Mouse (Mus musculus): Measurements from ENCODE around the gene Gramd4. TPM values are rescaled to one million over a fixed set of nuclear protein-coding genes. Genes with fewer than 3 reads are reported as not detected.

Gramd4 gene
- polyA plus RNA-seq, 1 experiment from 2014 or later: 8.6 TPM

DNA sequence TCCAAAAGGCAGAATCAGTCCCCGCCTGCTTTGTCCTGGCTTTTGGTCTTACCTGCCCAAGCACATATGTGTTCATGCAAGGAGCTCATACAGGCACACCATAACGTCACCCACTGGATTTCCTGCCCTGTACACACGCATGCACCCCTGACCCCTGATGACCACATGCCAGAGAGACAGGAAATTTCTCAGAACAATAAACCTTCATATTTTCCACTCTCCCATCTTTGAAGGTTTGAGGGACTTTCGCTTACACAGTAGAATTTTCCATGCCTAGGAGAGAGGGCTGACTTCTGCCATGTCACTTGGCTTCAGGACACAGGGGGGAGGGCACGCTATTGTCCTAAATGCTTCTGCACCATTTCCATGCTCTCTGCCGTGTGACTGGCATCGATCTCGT lies 37.5 kb upstream of the Gramd4 start:
- 71% methylated on average over 8 of the region's 8 CpGs for WGBS
- Histone ChIP-seq H3K4me1 (ENCODE audit: insufficient read depth) (peaks cover 11% of the 10 kb centered on the region; the same call in 1 of the 2 replicates), H3K4me2 (no peak overlapping the region), H3K9me3 (ENCODE audit: low read depth, low read length) (no peaks in the 10 kb centered on the region), H3K9ac (no peak overlapping the region), H3K4me3 (ENCODE audit: low read depth, low read length) (no peak overlapping the region), H3K27me3 (ENCODE audit: insufficient read depth, low read length) (no peaks in the 10 kb centered on the region), H3K36me3 (ENCODE audit: insufficient read depth) (no peaks in the 10 kb centered on the region), H3K27ac (ENCODE audit: low read depth) (peak overlapping the region; percentile 42; the same call in 1 of the 2 replicates)
- ATAC-seq (ENCODE audit: insufficient read depth): no peak
- TF ChIP-seq CTCF (IDR thresholded peaks at IDR 0.05; ENCODE audit: low read depth): no peak
- DNase-seq: no peak

DNA sequence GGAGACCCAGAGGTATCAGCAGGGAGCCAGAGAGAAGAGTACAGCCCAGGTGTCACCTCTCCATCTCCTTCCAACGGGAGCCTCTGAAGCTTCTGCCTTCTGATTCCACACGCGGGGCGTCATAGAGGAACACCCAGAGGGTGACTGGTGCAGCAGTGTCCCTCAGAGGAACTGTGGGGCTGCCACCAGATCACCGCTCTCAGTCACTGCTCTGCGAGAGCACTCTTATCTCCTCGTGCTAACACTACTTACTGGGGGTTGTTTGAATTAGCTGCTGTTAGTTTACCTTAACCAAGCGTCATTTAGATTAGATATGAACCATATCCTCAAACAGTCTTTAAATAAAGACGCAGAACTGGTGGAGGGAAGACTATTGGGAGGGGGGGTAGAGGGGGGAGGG lies 36.2 kb upstream of the Gramd4 start:
- Histone ChIP-seq H3K4me2 (no peak overlapping the region), H3K4me3 (ENCODE audit: low read depth, low read length) (no peak overlapping the region), H3K4me1 (ENCODE audit: insufficient read depth) (peaks cover 11% of the 10 kb centered on the region; the same call in 1 of the 2 replicates), H3K9me3 (ENCODE audit: low read depth, low read length) (no peaks in the 10 kb centered on the region), H3K36me3 (ENCODE audit: insufficient read depth) (no peaks in the 10 kb centered on the region), H3K9ac (no peak overlapping the region), H3K27ac (ENCODE audit: low read depth) (no peak overlapping the region), H3K27me3 (ENCODE audit: insufficient read depth, low read length) (no peaks in the 10 kb centered on the region)
- ATAC-seq (ENCODE audit: insufficient read depth) (peak; percentile 55; the same call in 1 of the 2 replicates), DNase-seq (peak; percentile 41)
- TF ChIP-seq CTCF (IDR thresholded peaks at IDR 0.05; ENCODE audit: low read depth): no peak
- WGBS: 15% methylated on average over 9 of the region's 9 CpGs

DNA sequence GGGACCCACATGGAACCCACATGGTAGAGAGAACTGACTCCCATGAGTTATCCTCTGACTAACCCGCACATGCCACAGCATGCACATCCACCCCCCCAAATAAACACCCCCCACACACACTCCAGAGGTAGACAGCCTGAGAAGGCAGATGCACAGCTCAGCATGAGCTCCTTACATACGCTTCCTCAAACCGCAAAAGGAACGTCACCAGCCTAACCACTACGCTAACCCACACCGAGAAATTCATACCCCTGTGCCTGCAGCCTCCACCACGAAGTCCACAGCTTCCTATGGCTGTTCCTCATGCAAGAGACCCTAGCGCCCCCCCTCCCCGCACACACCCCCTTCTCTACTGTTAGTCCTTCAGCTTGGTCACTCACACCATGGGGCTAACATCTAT lies 35.5 kb upstream of the Gramd4 start:
- Histone ChIP-seq H3K36me3 (ENCODE audit: insufficient read depth) (no peaks in the 10 kb centered on the region), H3K9me3 (ENCODE audit: low read depth, low read length) (no peaks in the 10 kb centered on the region), H3K27me3 (ENCODE audit: insufficient read depth, low read length) (no peaks in the 10 kb centered on the region), H3K4me2 (no peak overlapping the region), H3K9ac (no peak overlapping the region), H3K27ac (ENCODE audit: low read depth) (no peak overlapping the region), H3K4me3 (ENCODE audit: low read depth, low read length) (no peak overlapping the region), H3K4me1 (ENCODE audit: insufficient read depth) (peaks cover 11% of the 10 kb centered on the region; the same call in 1 of the 2 replicates)
- no peak for TF ChIP-seq CTCF (IDR thresholded peaks at IDR 0.05; ENCODE audit: low read depth)
- ATAC-seq (ENCODE audit: insufficient read depth) (no peak; the same call in 1 of the 2 replicates), DNase-seq (no peak)
- WGBS: 51% methylated on average over 9 of the region's 9 CpGs

DNA sequence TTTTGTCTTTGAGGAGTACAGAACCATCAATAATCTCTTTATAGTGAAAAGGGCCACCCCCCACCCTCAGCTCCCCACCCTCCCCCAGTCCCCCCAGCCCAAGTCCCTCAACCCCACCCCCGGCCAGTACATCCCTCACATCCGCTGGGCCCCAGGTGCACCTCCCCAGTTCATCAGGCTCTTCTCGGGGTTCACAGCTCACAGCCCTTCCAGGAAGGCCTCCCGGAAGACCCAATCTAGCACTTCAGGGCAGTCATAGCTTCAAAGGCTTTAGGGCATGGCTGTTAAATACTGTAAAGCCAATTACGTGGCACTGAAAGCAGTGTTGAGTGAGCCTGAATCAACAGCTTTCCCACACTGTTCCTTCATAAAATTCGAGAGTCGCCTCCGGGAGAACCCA lies 29.6 kb upstream of the Gramd4 start:
- Histone ChIP-seq H3K9ac (no peak overlapping the region), H3K27me3 (ENCODE audit: insufficient read depth, low read length) (peaks cover 13% of the 10 kb centered on the region), H3K4me2 (peak overlapping the region; percentile 59), H3K27ac (ENCODE audit: low read depth) (no peak overlapping the region), H3K36me3 (ENCODE audit: insufficient read depth) (peaks cover 19% of the 10 kb centered on the region), H3K9me3 (ENCODE audit: low read depth, low read length) (peaks cover 13% of the 10 kb centered on the region; the same call in 1 of the 2 replicates), H3K4me3 (ENCODE audit: low read depth, low read length) (peak overlapping the region; percentile 28; the same call in 1 of the 2 replicates), H3K4me1 (ENCODE audit: insufficient read depth) (0 out of 2 replicates have a peak, but pooled peaks cover 4% of the 10 kb centered on the region)
- DNase-seq (no peak), ATAC-seq (ENCODE audit: insufficient read depth) (no peak)
- no peak for TF ChIP-seq CTCF (IDR thresholded peaks at IDR 0.05; ENCODE audit: low read depth)
- WGBS: 37% methylated on average over 8 of the region's 8 CpGs

DNA sequence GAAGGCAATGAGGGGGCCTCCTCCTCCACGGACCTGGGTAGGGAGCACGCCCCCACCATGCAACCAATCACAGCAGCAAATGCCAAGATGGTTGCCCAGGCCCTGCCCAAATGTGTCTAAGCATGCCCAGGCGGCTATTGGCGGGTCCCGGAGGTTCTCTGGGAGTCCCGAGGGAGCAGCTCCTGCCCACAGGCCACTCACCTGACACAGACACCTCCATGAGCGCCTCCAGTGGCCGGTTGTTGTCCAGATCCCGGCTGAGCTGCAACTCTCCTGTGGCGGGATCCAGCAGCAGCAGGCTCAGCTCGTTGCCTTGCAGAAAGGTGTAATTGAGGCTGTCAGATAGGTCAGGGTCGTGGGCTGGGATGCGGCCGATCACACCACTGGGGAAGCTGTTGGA lies 27.5 kb upstream of the Gramd4 start:
- no peaks in the 10 kb centered on the region for H3K4me1 ChIP-seq (ENCODE audit: insufficient read depth)
- H3K27ac ChIP-seq (ENCODE audit: low read depth): no peak overlapping the region
- peaks cover 29% of the 10 kb centered on the region for H3K27me3 ChIP-seq (ENCODE audit: insufficient read depth, low read length)
- TF ChIP-seq CTCF (IDR thresholded peaks at IDR 0.05; ENCODE audit: low read depth): no peak
- DNase-seq (no peak), ATAC-seq (ENCODE audit: insufficient read depth) (no peak)
- peak overlapping the region; percentile 28; the same call in 1 of the 2 replicates for H3K4me3 ChIP-seq (ENCODE audit: low read depth, low read length)
- H3K9ac ChIP-seq: peak overlapping the region; percentile 23; the same call in 1 of the 2 replicates
- 57% methylated on average over 14 of the region's 14 CpGs for whole genome bisulfite sequencing
- peaks cover 19% of the 10 kb centered on the region for H3K36me3 ChIP-seq (ENCODE audit: insufficient read depth)
- peaks cover 13% of the 10 kb centered on the region; the same call in 1 of the 2 replicates for H3K9me3 ChIP-seq (ENCODE audit: low read depth, low read length)
- H3K4me2 ChIP-seq: peak overlapping the region; percentile 59

DNA sequence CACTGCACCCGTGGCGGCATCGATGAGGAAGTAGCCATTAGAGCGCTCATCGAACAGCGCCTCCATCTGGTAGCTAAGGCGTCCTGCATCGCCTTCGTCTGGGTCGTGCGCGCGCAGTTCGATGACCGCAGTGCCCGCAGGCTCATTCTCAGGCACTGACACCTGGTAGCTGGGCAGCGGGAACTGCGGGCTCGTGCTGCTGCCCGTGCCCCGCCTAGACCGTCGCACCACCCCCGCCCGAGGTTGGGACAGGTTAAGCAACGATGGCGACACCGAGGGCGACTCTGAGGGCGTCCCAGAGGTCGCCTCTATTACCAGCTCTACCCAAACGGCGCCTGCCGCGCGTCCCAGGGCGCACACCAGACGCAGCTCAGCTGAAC lies 24.7 kb upstream of the Gramd4 start:
- Histone ChIP-seq H3K4me2 (peak overlapping the region; percentile 86), H3K9me3 (ENCODE audit: low read depth, low read length) (peaks cover 13% of the 10 kb centered on the region; the same call in 1 of the 2 replicates), H3K27ac (ENCODE audit: low read depth) (peak overlapping the region; percentile 88), H3K4me1 (ENCODE audit: insufficient read depth) (no peaks in the 10 kb centered on the region), H3K27me3 (ENCODE audit: insufficient read depth, low read length) (peaks cover 32% of the 10 kb centered on the region), H3K9ac (peak overlapping the region; percentile 64), H3K4me3 (ENCODE audit: low read depth, low read length) (peak overlapping the region; percentile 61), H3K36me3 (ENCODE audit: insufficient read depth) (peaks cover 19% of the 10 kb centered on the region)
- WGBS: under 1% methylated on average over 38 of the region's 38 CpGs
- ATAC-seq (ENCODE audit: insufficient read depth): no peak
- DNase-seq: peak; percentile 75
- TF ChIP-seq CTCF (IDR thresholded peaks at IDR 0.05; ENCODE audit: low read depth): peak; percentile 85

DNA sequence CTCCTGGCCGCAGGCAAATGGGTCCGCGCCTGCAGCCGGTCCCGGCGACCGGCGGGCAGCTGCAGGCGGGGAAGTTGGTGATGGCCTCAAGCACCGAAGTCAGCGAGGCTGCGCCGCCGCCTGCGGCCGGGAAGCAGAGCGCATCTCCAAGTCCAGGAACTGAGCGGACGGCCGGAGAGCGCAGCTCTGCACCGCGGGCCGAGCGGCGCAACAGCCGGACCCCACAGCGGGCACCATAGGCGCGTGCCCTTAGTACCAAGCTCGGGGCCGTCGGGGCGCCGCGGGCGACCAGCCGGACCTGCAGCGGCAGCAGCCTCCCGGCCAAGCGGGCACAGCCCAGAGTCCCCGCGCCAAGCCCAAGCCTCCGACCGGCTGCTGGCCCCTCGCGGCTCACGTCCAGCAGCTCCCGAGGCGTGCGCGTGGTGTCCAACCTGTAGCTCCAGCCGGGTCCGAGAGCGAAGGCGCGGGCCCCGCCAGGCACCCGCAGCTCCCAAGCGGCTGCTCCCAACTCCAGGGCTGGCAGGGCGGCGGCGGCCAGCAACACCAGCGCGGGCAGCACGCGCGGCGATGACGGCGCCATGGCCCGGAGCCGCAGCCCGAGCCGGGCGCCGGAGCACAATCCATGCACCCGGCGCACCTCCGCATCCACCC lies 24.2 kb upstream of the Gramd4 start, which contains the start of gene Celsr1:
Celsr1 (minus strand) TSS at position 587 of the 651 bp plus-strand sequence.
- Histone ChIP-seq H3K27me3 (ENCODE audit: insufficient read depth, low read length) (peaks cover 32% of the 10 kb centered on the region), H3K4me3 (ENCODE audit: low read depth, low read length) (peak within 1 kb of the TSS; percentile 61), H3K4me2 (peak within 1 kb of the TSS; percentile 86), H3K9ac (peak within 1 kb of the TSS; percentile 64), H3K27ac (ENCODE audit: low read depth) (peak within 1 kb of the TSS; percentile 88), H3K4me1 (ENCODE audit: insufficient read depth) (no peaks in the 10 kb centered on the region), H3K9me3 (ENCODE audit: low read depth, low read length) (peaks cover 13% of the 10 kb centered on the region; the same call in 1 of the 2 replicates), H3K36me3 (ENCODE audit: insufficient read depth) (peaks cover 19% of the 10 kb centered on the region)
- WGBS: under 1% methylated on average over 79 of the region's 80 CpGs
- DNase-seq (peak; percentile 60), ATAC-seq (ENCODE audit: insufficient read depth) (peak; percentile 12; the same call in 1 of the 2 replicates)
- no peak for TF ChIP-seq CTCF (IDR thresholded peaks at IDR 0.05; ENCODE audit: low read depth)
